Mouse (Mus musculus) cerebellum, postnatal 14 days (tissue): ENCODE results near the gene Il11ra1.

ENCODE experiments used
- DNase-seq, 2 experiments: peaks; one replicate each; pipeline ENCODE4 v3.0.0; 2021; ENCODE audit warnings: mixed read lengths in 2 of 2

The Il11ra1 gene

DNA sequence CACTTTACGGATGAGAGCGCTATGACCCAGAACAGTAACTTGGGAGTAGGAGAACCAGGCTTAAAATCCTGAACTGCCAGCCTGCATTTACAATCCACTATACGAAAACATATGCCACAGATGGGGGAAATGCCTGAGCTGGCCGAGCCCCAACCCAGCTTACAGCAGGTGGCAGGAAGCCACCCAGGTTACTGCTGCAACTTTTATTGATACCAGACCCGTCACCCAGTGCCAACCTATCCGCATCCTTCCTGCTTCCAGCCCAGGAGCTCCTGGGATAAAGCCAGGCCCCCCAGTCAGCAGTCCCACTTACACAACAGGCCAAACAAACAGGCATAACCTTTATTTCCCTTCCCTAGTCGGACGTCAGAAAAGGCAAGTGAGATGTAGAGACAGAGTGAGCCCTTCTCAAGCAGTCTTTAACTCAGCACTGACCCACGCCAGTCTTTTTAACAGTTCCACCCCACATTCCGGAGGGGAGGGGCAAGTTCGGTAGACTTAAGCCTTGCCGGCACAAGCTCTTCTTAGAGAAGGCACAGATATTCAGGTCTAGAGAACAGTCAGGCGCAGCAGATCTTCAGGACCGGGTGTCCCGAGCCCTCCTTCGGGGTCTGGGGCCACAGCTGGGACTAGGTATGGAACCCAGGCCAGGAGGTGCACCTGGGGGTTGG lies 12.1 kb downstream of the Il11ra1 start:
- peak in 1 of 2 experiments; percentile 50 for DNase-seq

DNA sequence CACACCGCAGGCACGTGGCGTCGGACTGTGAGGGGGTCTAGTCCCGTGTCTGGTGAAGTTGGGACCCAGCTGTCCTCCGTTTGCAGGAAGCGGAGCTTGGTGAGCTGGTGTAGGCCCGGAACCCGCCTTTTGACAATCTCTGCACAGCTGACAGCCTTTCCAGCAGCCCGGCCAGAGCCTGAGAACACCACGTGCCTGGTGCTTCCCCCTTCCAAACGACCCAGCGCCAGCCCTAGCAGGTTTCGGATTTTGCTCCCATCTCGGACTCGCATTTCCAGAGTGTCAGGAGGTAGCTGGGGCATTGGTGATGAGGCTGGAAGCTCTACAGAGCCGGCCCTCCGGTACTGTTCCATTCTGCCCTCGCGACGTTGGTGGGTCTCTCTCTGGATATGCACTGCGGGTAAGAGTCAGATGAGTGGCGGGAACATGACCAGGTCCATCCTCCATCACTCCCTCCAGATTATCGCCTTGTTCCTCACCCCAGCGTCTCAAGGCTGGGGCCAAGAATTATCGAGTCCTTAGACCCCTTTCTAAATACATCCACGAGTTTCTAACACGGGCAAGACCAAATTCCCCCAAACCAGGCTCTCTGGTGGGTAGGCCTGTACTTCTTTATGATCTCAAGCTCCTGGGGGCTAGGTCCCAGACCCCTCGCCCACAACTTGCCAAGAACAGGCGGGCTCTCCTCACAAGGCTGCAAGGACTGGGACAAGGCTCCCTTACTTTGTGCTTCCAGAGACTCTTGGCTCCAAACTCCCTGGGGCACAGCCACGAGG lies 12.8 kb downstream of the Il11ra1 start:
- peak in 1 of 2 experiments; percentile 44 for DNase-seq

DNA sequence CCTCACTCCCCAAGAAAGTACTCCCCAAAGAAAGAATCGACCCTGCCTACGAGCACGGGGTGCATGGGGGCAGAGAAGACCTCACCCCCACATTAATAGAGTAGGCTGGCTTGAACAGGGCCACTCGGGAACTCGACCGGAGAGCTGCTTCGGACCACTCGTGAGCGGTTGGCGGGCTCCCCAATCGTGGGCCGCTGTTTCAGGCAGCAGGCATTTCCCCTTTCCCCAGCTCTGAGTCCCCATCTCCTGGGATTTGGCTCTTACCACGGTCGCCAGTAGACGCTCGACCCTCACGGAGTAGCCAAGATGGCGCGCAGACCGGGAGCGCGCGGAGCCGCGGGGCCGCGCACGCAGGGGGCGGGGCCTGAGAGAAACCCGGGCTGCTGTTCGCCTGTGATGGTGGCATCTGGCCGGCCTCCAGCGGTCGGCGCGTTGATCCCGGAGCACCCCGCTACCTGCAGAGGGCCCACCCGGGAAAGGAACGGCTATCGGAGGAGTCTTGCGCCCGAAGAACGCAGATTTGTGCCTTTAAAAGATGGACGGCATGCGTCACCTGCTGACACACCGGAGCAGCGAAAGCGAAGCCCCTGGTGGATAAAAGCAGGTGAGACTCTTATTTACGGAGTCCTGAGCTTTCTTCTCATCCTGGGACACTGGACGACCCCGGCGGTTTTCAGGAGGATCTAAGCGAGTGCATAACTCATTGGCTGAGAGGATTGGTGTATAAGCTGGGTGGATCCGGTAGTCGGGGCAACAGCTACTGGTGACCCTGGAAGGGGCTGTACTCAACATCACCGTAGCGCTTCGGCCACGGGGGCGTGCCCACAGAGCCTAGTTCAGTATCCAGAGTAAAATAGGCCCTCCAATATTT lies 13.6 kb downstream of the Il11ra1 start, which contains the start of gene Rpp25l:
Rpp25l (minus strand) TSS at position 338 of the 871 bp plus-strand sequence.
- DNase-seq = peak; percentile 89 to 93

- DNase-seq = peak; percentile 87 to 88
Measured at GRCm38 (mm10) chr4:41714276-41714675, 14.5 kb downstream of the Il11ra1 start.

DNA sequence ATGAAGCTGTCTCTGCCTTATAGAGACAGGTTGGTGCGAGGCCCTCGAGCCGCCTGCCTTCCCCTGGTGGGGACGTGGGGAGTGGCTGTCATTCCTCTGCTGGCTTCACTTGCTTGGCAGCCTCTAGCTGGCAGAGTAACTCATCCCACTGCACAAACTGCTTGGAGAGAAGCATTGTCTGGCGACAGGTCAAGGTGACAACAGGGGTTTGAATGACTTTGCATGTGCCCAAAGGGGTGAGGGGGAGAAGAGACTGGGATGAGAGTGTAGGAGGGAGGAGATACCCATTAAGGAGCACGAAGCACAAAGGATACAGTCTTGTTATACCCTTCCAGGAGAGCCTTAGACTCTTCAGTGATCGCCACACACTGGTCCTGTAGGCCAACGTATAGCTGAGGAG lies 15.3 kb downstream of the Il11ra1 start:
- peak in 1 of 2 experiments; percentile 37 for DNase-seq

- peak; percentile 80 to 81 for DNase-seq
Measured at GRCm38 (mm10) chr4:41715596-41715995, 15.8 kb downstream of the Il11ra1 start.

GRCm38 (mm10) chr4:41716834-41717233 lies 17.0 kb downstream of the Il11ra1 start:
- DNase-seq = no peak

DNA sequence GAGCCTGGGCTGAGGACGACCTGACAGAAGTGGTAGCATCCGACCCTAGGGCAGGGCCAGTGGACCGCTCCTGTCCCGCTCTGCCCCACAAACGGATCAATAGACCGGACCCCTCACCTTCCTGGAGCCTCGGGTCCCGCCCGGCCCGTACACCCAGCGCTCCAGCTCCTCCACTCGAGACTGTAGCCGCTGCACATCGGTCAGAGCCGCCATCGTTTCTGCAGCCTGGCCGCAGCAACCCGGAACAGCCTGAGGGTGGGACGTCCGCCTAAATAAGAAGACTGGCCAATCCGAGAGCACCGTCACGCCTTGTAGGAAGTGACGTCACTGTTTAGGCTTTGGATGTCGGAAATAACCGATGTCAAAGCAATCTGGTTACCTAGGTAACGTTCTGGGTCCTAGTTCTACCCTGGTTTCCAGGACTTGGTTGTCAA lies 23.1 kb downstream of the Il11ra1 start, which contains the start of gene Dctn3:
Dctn3 (minus strand) TSS at position 253 of the 434 bp plus-strand sequence.
- peak; percentile 87 to 91 for DNase-seq

- no peak for DNase-seq
Measured at GRCm38 (mm10) chr4:41726826-41727621, 27.2 kb downstream of the Il11ra1 start.

DNA sequence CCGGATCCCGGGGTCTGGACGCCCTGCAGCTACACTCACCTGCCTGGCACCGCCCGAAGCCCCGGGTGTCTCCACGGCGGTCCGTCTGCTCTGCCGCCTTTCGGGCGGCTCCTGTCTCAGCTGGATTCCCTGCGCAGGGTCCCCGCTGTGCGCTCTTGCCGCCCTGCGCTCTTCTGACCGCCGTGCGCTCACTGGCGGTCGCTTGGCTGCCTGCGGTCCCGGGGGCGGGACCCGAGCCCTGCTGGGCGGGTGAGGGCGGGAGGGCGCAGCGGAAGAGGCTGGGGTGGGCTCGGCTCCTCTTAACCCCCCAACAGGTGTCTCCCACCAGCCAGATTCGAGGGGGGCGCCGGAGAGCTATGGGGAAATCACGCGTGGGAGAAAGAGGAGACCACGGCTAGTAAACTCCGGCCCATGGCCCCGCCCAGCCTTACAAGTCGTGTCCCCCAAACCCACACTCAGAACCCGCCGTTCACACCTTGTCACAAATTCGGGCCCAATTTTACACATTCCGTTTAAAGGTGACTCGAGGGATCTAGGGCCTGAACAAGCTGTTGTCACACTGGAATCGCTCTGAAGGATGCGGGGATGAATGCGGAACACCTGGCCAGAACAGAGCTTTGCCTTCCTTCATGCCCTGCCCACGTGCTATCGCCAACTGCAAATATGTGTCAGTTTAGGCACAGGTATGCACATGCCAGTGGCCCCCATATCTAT lies 31.4 kb downstream of the Il11ra1 start, which contains the start of gene Arid3c:
Arid3c (minus strand) TSS at position 91 of the 714 bp plus-strand sequence.
- no peak for DNase-seq

- DNase-seq = peak; percentile 83 to 85
Measured at GRCm38 (mm10) chr4:41737602-41738255, 37.9 kb downstream of the Il11ra1 start.

DNA sequence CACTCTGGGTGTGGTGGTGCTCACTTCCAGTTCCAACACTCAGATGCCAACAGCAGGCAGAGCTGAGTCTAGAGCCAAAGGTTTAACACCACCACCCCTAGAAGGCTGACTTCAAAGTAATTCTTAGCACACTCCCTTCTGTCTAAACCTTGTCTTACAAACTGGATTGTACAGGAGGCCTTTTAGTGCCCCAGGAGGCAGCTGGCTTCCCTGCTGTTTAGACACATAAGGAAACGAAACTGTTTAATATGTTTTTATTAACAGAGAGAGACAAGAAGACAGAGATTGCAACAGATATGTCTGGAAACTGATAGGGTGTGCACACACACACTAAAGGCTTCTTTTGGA lies 38.4 kb downstream of the Il11ra1 start:
- DNase-seq = no peak

GRCm38 (mm10) chr4:41739260-41739659 lies 39.5 kb downstream of the Il11ra1 start:
- DNase-seq = no peak

DNA sequence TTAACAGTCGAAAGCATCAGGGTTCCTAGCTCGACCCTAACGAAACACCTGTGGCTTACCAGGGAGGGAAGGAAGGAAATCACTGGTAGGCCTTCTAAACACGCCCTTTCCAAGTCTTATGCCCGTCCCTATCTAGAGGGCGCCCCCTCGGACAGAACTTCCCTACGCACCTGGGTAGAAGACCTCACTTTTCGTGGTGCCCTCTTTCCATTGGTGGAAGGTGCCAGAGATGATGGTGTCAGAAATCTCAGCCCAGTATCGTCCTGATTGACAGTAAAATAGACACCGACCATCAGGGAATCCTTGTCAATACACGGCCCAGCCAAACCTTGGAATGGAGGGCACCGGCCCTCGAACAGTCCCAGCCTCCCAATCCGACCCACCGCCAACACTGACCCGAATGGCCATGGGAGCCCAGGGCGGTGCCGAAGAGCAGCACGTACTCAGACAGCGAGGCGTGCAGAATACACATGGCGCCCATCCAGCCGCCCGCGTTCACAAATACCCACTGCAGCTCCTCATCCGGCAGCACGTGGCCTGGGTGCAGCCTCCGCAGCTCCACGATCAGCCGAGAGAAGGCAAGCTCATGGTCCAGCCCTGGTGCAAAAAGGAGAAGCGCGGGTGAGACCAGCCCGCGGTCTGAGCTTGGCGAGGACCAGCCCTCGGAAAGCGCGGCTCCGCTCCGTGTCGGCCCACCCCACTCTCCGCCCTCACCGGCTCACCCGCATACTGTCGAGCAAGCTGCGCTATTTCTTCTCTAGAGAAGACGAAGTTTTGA lies 40.8 kb downstream of the Il11ra1 start:
- DNase-seq = peak; percentile 72 to 78

DNA sequence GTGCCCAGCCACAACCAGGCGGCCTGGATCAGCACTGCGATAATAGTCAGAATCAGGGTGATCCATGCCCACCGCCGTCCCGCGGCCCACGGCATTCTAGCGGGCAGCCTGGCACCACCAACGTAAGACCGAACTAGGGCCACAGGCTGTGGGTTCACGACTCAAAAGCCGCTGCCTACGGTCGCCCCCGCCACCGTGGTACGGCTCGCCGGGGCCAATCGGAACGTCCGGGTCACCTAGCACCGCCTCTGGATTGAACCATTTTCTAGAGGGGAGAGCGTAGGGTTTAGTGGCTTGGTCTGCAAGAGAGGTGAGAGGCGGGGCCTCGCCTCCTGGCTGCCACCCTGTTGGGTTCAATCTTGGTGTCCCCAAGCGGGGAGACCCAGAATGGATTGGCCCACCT lies 41.4 kb downstream of the Il11ra1 start:
- DNase-seq = peak; percentile 93 to 95

GRCm38 (mm10) chr4:41744131-41744530 lies 44.3 kb downstream of the Il11ra1 start:
- DNase-seq = no peak

DNA sequence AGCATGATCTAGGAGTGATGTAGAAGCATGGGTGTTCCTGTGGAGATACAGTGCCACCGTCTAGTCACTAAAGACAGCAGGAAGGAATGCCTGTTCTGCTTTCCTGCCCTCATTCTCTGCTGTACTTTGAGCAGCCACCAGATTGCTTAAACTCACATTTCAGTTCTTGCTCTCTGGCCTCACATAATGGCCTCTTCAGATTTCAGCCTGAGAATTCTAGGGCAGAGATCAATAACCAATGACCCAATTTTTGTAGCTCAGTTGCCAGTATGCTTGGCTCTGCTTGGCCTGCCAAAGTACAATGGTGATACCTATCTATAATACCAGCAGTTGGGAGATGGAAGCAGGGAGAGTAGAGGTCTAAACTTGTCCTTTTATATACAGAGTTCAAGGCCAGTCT lies 45.2 kb downstream of the Il11ra1 start:
- DNase-seq = no peak

- peak in 1 of 2 experiments; percentile 83 for DNase-seq
Measured at GRCm38 (mm10) chr4:41754797-41755337, 55.1 kb downstream of the Il11ra1 start, which contains the start of gene Galt. Galt (plus strand) TSS chr4:41755228.
